Mouse (Mus musculus): ENCODE measurements at regions not wholly inside any gene's neighbourhood (a gene's known extent, or its start where the extent isn't known, plus 50 kb on each side); places are given as distances from the start of the nearest gene placed in this dataset.
A peak's percentile ranks its signal among the peaks of the same experiment; 100 is the strongest.

- no peak for DNase-seq (ENCODE audit: low read depth, low spot score)
These were observed 65.3 kb downstream of the Med10 start for GRCm38 (mm10) chr13:69867296-69868065.

- DNase-seq (ENCODE audit: low read depth, low spot score) = peak; percentile 68
These were observed 94.3 kb downstream of the Med10 start for GRCm38 (mm10) chr13:69896536-69896935.

GRCm38 (mm10) chr13:69901139-69901538 is 98.9 kb downstream of the Med10 start:
- DNase-seq (ENCODE audit: low read depth, low spot score) = no peak

- peak; percentile 2 for DNase-seq (ENCODE audit: low read depth, low spot score)
These were observed 104.8 kb downstream of the Med10 start for GRCm38 (mm10) chr13:69906802-69907537.

- DNase-seq (ENCODE audit: low read depth, low spot score) = no peak
These were observed 113.6 kb downstream of the Med10 start for GRCm38 (mm10) chr13:69915796-69916195.

- DNase-seq (ENCODE audit: low read depth, low spot score) = peak; percentile 39
These were observed 130.7 kb downstream of the Med10 start for GRCm38 (mm10) chr13:69932695-69933550.

- peak; percentile 19 for DNase-seq (ENCODE audit: low read depth, low spot score)
These were observed 131.3 kb downstream of the Med10 start for GRCm38 (mm10) chr13:69933551-69933845.

GRCm38 (mm10) chr13:69939791-69940190 is 137.6 kb downstream of the Med10 start:
- DNase-seq (ENCODE audit: low read depth, low spot score) = no peak

- no peak for DNase-seq (ENCODE audit: low read depth, low spot score)
These were observed 142.5 kb downstream of the Med10 start for GRCm38 (mm10) chr13:69944651-69945050.

GRCm38 (mm10) chr13:69946615-69947014 is 144.4 kb downstream of the Med10 start:
- DNase-seq (ENCODE audit: low read depth, low spot score) = no peak

GRCm38 (mm10) chr13:69952061-69952460 is 149.9 kb downstream of the Med10 start:
- DNase-seq (ENCODE audit: low read depth, low spot score) = no peak

- DNase-seq (ENCODE audit: low read depth, low spot score) = no peak
These were observed 152.0 kb downstream of the Med10 start for GRCm38 (mm10) chr13:69954171-69954570.

GRCm38 (mm10) chr13:69955503-69955902 is 153.3 kb downstream of the Med10 start:
- no peak for DNase-seq (ENCODE audit: low read depth, low spot score)

GRCm38 (mm10) chr13:69963944-69964343 is 161.7 kb downstream of the Med10 start:
- DNase-seq (ENCODE audit: low read depth, low spot score) = no peak

GRCm38 (mm10) chr13:69971281-69972057 is 169.3 kb downstream of the Med10 start:
- DNase-seq (ENCODE audit: low read depth, low spot score) = no peak

GRCm38 (mm10) chr13:69974835-69975234 is 172.6 kb downstream of the Med10 start:
- DNase-seq (ENCODE audit: low read depth, low spot score) = no peak

- peak; percentile 76 for DNase-seq (ENCODE audit: low read depth, low spot score)
These were observed 182.0 kb downstream of the Med10 start for GRCm38 (mm10) chr13:69984159-69984558.

- DNase-seq (ENCODE audit: low read depth, low spot score) = peak; percentile 65
These were observed 185.0 kb downstream of the Med10 start for GRCm38 (mm10) chr13:69987181-69987580.

GRCm38 (mm10) chr13:69988319-69988718 is 186.1 kb downstream of the Med10 start:
- DNase-seq (ENCODE audit: low read depth, low spot score) = no peak

- peak; percentile 75 for DNase-seq (ENCODE audit: low read depth, low spot score)
These were observed 189.2 kb downstream of the Med10 start for GRCm38 (mm10) chr13:69991253-69991891.

GRCm38 (mm10) chr13:69991892-69992261 is 189.7 kb downstream of the Med10 start:
- no peak for DNase-seq (ENCODE audit: low read depth, low spot score)

Data from ZHBTc4 (cell line).